Mouse (Mus musculus): Measurements from ENCODE around the gene Clca4a.
"Not testable (repeated sequence)": the region's sequence is repeated elsewhere in the genome, so short reads cannot be mapped to it uniquely, and the experiment has no call there.

DNA sequence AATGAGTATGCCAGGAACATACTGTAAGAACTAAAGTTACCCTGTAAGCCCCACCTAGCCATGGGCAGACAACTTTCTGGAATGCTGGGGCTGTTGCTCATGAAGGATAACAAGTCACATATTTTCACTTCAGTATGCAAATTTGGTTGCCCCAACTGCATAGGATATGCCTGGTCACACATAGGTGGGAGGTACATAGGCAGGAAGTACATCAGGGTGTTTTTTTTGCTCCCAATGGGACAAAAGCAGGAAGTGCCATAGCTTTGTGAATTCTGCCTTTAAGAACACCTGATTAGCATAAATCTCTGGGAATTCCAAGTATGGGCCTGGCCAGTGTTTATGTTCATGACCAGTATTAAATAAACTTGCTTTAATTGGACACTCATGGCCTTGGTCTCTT, 41.2 kb downstream of the Clca4a start:
- TF ChIP-seq POLR2A (IDR thresholded peaks at IDR 0.05; ENCODE audit: borderline replicate concordance, low read depth, low read length); CTCF (IDR thresholded peaks at IDR 0.05; ENCODE audit: low read depth, low read length): not testable (repeated sequence)

Measured in bone marrow macrophage, adult 2 months (primary cell).